Mouse (Mus musculus) liver, embryonic 16.5 days (tissue): ENCODE measurements around the gene 1810062G17Rik. TPM values are rescaled to one million over a fixed set of nuclear protein-coding genes. Genes with fewer than 3 reads are reported as not detected.

Source experiments
- ATAC-seq: fragments of 200-750 bp; cut with Nextera tagmentation; 2 replicates; pipeline ENCODE4 v1.8.0; 2017; ENCODE audit warnings: low read depth, mild to moderate bottlenecking, moderate number of reproducible peaks, moderate library complexity
- H3K27ac ChIP-seq: fragments of 300-500 bp; sonication (generic); 2 replicates; pipeline ENCODE4 v1.5.1; 2014; ENCODE audit warnings: mild to moderate bottlenecking, low read length
- H3K27me3 ChIP-seq: fragments of 300-500 bp; sonication (generic); 2 replicates; pipeline ENCODE4 v1.6.1; 2014; ENCODE audit warnings: low read depth, low read length, mixed read lengths; ENCODE audit not compliant: control insufficient read depth, insufficient read depth
- H3K36me3 ChIP-seq: fragments of 300-500 bp; sonication (generic); 2 replicates; pipeline ENCODE4 v1.6.1; 2014; ENCODE audit warnings: mild to moderate bottlenecking; ENCODE audit not compliant: control insufficient read depth, insufficient read depth
- H3K4me1 ChIP-seq: fragments of 300-500 bp; sonication (generic); 2 replicates; pipeline ENCODE4 v1.6.1; 2014; ENCODE audit warnings: low read depth, low read length, mixed read lengths; ENCODE audit not compliant: control insufficient read depth
- H3K4me2 ChIP-seq: fragments of 300-500 bp; sonication (generic); 2 replicates; pipeline ENCODE4 v1.6.1; 2014; ENCODE audit warnings: low read depth, low read length, mixed read lengths
- H3K4me3 ChIP-seq: fragments of 300-500 bp; sonication (generic); 2 replicates; pipeline ENCODE4 v1.5.1; 2014; ENCODE audit warnings: low read depth, mild to moderate bottlenecking, low read length
- H3K9ac ChIP-seq: fragments of 300-500 bp; sonication (generic); 2 replicates; pipeline ENCODE4 v1.6.1; 2014; ENCODE audit warnings: low read depth, low read length
- H3K9me3 ChIP-seq: fragments of 300-500 bp; sonication (generic); replicated peaks from 2 replicates; pipeline ENCODE4 v1.6.1; 2016; ENCODE audit warnings: low read length; ENCODE audit not compliant: control insufficient read depth
- WGBS: fragments of 180-500 bp; shearing (Covaris S2); extraction: QIAGEN DNeasy Blood & Tissue Kit; methylation state at CpG from one replicate; pipeline ENCODE4 v1.1.7; 2014; ENCODE audit not compliant: insufficient replicate concordance; 5-methylcytosine and 5-hydroxymethylcytosine counted together
- polyA plus RNA-seq: library from polyadenylated mRNA; unstranded; fragments of >200 nt; fragmentation: Nextera tagmentation; extraction: Ambion mirVana; gene quantifications from 2 replicates; pipeline ENCODE4 v1.2.1, GENCODE M21; 2015

Gene 1810062G17Rik
- polyA plus RNA-seq, 1 experiment from 2014 or later = 1.1 TPM

- Histone ChIP-seq H3K9me3 (no peaks in the 10 kb centered on the region), H3K36me3 (no peaks in the 10 kb centered on the region), H3K4me1 (no peaks in the 10 kb centered on the region), H3K27me3 (no peaks in the 10 kb centered on the region), H3K27ac (no peak overlapping the region), H3K4me2 (no peak overlapping the region), H3K9ac (no peak overlapping the region), H3K4me3 (no peak overlapping the region)
- WGBS = 71% methylated on average over 1 of the region's 1 CpGs
- ATAC-seq = no peak
Observed at GRCm38 (mm10) chr3:36452502-36452901, 23.2 kb upstream of the 1810062G17Rik start.

DNA sequence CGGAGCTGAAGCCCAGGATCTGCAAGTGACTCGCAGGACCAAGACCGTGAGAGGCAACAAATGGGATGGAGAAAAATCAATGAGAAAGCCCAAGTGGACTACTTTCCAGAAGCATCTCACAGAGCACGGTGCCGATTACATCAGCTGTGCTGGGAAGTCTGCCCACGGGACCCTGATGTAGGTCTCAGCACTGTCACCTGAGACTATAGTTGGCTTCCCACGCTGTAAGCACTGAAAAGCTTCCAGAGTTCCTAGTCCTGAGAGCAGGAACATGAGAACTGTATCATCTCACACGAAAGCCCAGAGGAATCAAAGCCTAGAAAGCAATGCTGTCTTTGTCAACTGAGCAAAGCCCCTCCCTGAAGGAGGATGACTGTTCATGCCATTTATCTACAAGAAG is 20.6 kb upstream of the 1810062G17Rik start:
- Histone ChIP-seq H3K4me1 (no peaks in the 10 kb centered on the region), H3K4me2 (no peak overlapping the region), H3K36me3 (no peaks in the 10 kb centered on the region), H3K9me3 (no peaks in the 10 kb centered on the region), H3K9ac (no peak overlapping the region), H3K4me3 (no peak overlapping the region), H3K27ac (no peak overlapping the region), H3K27me3 (no peaks in the 10 kb centered on the region)
- ATAC-seq = no peak
- WGBS = 75% methylated on average over 8 of the region's 8 CpGs

DNA sequence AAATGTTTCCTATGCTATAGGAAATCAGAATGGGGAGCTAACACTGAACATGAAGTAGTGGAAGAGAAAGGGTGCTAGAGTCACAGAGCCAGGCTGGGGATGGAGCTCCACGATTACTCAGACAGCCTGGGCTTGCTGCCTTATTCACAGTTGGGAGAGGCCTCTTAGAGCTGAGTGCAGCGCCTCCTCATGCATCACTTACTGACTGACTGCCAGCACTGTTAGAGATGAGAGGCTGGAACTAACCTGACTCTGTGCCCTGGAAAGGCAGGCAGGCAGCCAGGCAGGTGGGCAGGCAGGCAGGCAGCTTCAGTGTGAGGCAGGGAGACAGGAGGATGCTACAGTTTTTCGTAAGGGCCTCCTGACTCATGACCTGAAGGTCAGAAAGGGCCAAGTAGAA is 20.2 kb upstream of the 1810062G17Rik start:
- Histone ChIP-seq H3K4me1 (no peaks in the 10 kb centered on the region), H3K9ac (no peak overlapping the region), H3K27me3 (no peaks in the 10 kb centered on the region), H3K27ac (no peak overlapping the region), H3K4me3 (no peak overlapping the region), H3K4me2 (no peak overlapping the region), H3K9me3 (no peaks in the 10 kb centered on the region), H3K36me3 (no peaks in the 10 kb centered on the region)
- 71% methylated on average over 3 of the region's 3 CpGs for WGBS
- no peak for ATAC-seq

- WGBS = 72% methylated on average over 7 of the region's 7 CpGs
Observed at GRCm38 (mm10) chr3:36460717-36461116, 15.0 kb upstream of the 1810062G17Rik start.

DNA sequence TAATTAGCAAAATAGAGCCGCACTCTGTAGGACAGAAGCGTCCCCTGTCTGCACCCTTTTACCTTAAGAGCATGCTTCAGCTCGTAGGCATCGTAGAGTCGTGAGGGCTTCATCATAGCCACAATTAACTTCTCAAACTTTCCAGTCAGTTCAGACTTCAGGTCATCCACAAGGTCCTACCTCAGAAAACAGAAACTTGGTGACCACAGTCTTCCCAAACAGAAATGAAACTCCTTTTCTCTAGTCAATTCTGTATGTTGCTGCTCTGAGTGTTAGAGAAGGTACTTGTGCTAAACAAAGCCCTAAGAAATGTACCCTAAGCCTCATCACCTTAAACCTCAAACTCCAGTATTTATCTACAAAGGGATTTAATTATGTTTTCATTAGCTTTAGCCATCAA is 13.9 kb upstream of the 1810062G17Rik start:
- ATAC-seq = no peak
- no peak overlapping the region for H3K27ac ChIP-seq
- WGBS = 74% methylated on average over 5 of the region's 5 CpGs
- H3K9ac ChIP-seq = no peak overlapping the region
- H3K4me3 ChIP-seq = no peak overlapping the region
- H3K27me3 ChIP-seq = no peaks in the 10 kb centered on the region
- no peaks in the 10 kb centered on the region for H3K9me3 ChIP-seq
- no peaks in the 10 kb centered on the region for H3K4me1 ChIP-seq
- no peaks in the 10 kb centered on the region for H3K36me3 ChIP-seq
- H3K4me2 ChIP-seq = no peak overlapping the region

More at GRCm38 (mm10) chr3:36460717-36461116, 15.0 kb upstream of the 1810062G17Rik start:
- Histone ChIP-seq H3K27ac (no peak overlapping the region), H3K4me2 (no peak overlapping the region), H3K36me3 (no peaks in the 10 kb centered on the region), H3K27me3 (no peaks in the 10 kb centered on the region), H3K4me3 (no peak overlapping the region), H3K4me1 (no peaks in the 10 kb centered on the region), H3K9ac (no peak overlapping the region), H3K9me3 (no peaks in the 10 kb centered on the region)
- ATAC-seq = no peak

GRCm38 (mm10) chr3:36462348-36462747 is 13.4 kb upstream of the 1810062G17Rik start:
- Histone ChIP-seq H3K27me3 (no peaks in the 10 kb centered on the region), H3K9me3 (no peaks in the 10 kb centered on the region), H3K4me3 (no peak overlapping the region), H3K36me3 (no peaks in the 10 kb centered on the region), H3K4me1 (no peaks in the 10 kb centered on the region), H3K27ac (no peak overlapping the region), H3K4me2 (no peak overlapping the region), H3K9ac (no peak overlapping the region)
- ATAC-seq = no peak
- WGBS = 35% methylated on average over 1 of the region's 1 CpGs

GRCm38 (mm10) chr3:36465538-36465937 is 10.2 kb upstream of the 1810062G17Rik start:
- WGBS = 49% methylated on average over 7 of the region's 7 CpGs
- no peak overlapping the region for H3K9ac ChIP-seq
- no peak for ATAC-seq
- H3K4me3 ChIP-seq = no peak overlapping the region
- H3K27me3 ChIP-seq = no peaks in the 10 kb centered on the region
- H3K36me3 ChIP-seq = no peaks in the 10 kb centered on the region
- H3K4me2 ChIP-seq = no peak overlapping the region
- no peaks in the 10 kb centered on the region for H3K4me1 ChIP-seq
- no peaks in the 10 kb centered on the region for H3K9me3 ChIP-seq
- H3K27ac ChIP-seq = no peak overlapping the region

DNA sequence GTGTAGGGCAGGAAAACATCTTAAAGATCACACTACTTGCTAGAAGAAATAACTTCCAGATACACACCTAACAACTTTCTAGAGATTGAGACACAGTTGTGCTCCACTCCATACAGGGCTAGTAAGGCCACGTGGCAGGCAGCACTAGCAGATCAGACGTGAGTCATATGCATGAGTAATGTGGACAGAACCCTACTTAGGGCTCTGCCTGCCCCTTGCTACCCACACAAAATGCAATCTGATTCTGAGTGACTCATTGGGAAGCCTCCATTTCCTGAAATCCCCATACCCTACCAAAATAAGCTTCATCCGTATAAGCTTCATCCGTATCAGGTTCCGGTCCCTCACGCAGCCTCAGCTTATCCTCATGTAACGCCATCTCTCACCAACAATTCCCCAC is 8.1 kb upstream of the 1810062G17Rik start:
- 73% methylated on average over 7 of the region's 7 CpGs for WGBS
- Histone ChIP-seq H3K27me3 (no peaks in the 10 kb centered on the region), H3K36me3 (no peaks in the 10 kb centered on the region), H3K4me3 (no peak overlapping the region), H3K9ac (no peak overlapping the region), H3K4me2 (no peak overlapping the region), H3K9me3 (no peaks in the 10 kb centered on the region), H3K4me1 (peaks cover 3% of the 10 kb centered on the region; the same call in 1 of the 2 replicates), H3K27ac (no peak overlapping the region)
- ATAC-seq = no peak

DNA sequence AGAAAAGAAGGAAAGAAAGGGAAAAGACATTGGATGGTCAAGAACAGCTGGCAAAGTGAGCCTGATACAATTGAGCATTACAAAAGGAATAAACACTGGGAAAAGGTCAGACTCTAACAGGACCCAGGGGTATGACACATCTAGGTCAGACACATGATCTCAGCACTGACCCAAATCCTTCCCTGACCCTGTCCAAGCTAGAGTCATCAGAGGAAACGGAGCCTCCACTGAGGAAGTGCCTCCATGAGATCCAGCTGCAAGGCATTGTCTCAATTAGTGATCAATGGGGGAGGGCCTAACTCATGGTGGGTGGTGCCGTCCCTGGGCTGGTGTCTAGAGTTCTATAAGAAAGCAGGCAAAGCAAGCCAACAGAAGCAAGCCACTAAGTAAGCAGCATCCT is 6.9 kb upstream of the 1810062G17Rik start:
- peak; percentile 37; the same call in 1 of the 2 replicates for ATAC-seq
- H3K9me3 ChIP-seq = no peaks in the 10 kb centered on the region
- H3K27ac ChIP-seq = no peak overlapping the region
- no peak overlapping the region for H3K9ac ChIP-seq
- no peaks in the 10 kb centered on the region for H3K27me3 ChIP-seq
- peaks cover 3% of the 10 kb centered on the region; the same call in 1 of the 2 replicates for H3K4me1 ChIP-seq
- H3K36me3 ChIP-seq = no peaks in the 10 kb centered on the region
- no peak overlapping the region for H3K4me3 ChIP-seq
- no peak overlapping the region for H3K4me2 ChIP-seq
- 40% methylated on average over 2 of the region's 2 CpGs for WGBS
